In genomic region chr4:134704590-134704989, GRCm38 (mm10) we compare ENCODE assay signal across 8 mouse cellular contexts. TPM values are rescaled to one million over a fixed set of nuclear protein-coding genes. Genes with fewer than 3 reads are reported as not detected.
DNase-seq lines count a peak whose midpoint lies in the region; ATAC-seq and TF ChIP-seq lines count a peak whose summit lies in the region.

No protein-coding gene starts in this region.

- peak overlapping the region; percentile 100 for H3K4me2 ChIP-seq in heart, embryonic 12.5 days
- peak overlapping the region; percentile 97 for H3K4me2 ChIP-seq in forebrain, postnatal 0 days (ENCODE audit: low read depth)

- no peaks in the 10 kb centered on the region; the same call in 1 of the 2 replicates for H3K27me3 ChIP-seq in heart, embryonic 12.5 days (replicated peaks)
- peaks cover 41% of the 10 kb centered on the region for H3K27me3 ChIP-seq in G1E (ENCODE audit: insufficient read depth, low read length)
- H3K27me3 ChIP-seq in forebrain, postnatal 0 days (ENCODE audit: insufficient read depth, low read length) = peaks cover 8% of the 10 kb centered on the region; the same call in 1 of the 2 replicates
- H3K27me3 ChIP-seq in megakaryocyte, embryonic 14.5 days (replicated peaks) = peaks cover 92% of the 10 kb centered on the region

- H3K9me3 ChIP-seq in heart, embryonic 12.5 days (replicated peaks) = no peaks in the 10 kb centered on the region
- H3K9me3 ChIP-seq in G1E (replicated peaks) = peaks cover 27% of the 10 kb centered on the region
- H3K9me3 ChIP-seq in forebrain, postnatal 0 days (ENCODE audit: low read length) = no peaks in the 10 kb centered on the region
- no peaks in the 10 kb centered on the region for H3K9me3 ChIP-seq in megakaryocyte, embryonic 14.5 days

- no peaks in the 10 kb centered on the region; the same call in 1 of the 2 replicates for H3K36me3 ChIP-seq in heart, embryonic 12.5 days
- H3K36me3 ChIP-seq in G1E (replicated peaks) = no peaks in the 10 kb centered on the region
- H3K36me3 ChIP-seq in forebrain, postnatal 0 days (ENCODE audit: insufficient read depth) = no peaks in the 10 kb centered on the region
- no peaks in the 10 kb centered on the region for H3K36me3 ChIP-seq in megakaryocyte, embryonic 14.5 days (replicated peaks; ENCODE audit: low read length)

- WGBS in heart, embryonic 12.5 days = 1% methylated on average over 21 of the region's 21 CpGs
- WGBS in forebrain, postnatal 0 days = under 1% methylated on average over 21 of the region's 21 CpGs

- peaks cover 36% of the 10 kb centered on the region for H3K4me1 ChIP-seq in heart, embryonic 12.5 days (replicated peaks)
- no peaks in the 10 kb centered on the region; the same call in 1 of the 2 replicates for H3K4me1 ChIP-seq in G1E (ENCODE audit: insufficient read depth, low read depth, low read length)
- H3K4me1 ChIP-seq in forebrain, postnatal 0 days (ENCODE audit: insufficient read depth) = peaks cover 12% of the 10 kb centered on the region; the same call in 1 of the 2 replicates
- peaks cover 26% of the 10 kb centered on the region for H3K4me1 ChIP-seq in megakaryocyte, embryonic 14.5 days

- no peak for DNase-seq in heart, postnatal 14 days
- no peak for DNase-seq in G1E (ENCODE audit: low spot score)
- DNase-seq in forebrain, postnatal 0 days = no peak
- DNase-seq in right cerebral cortex, adult 18-20 months = no peak
- DNase-seq in right cerebral cortex, postnatal 25 days = no peak
- DNase-seq in gastrocnemius, postnatal 25 days = no peak

- peak overlapping the region; percentile 77 for H3K4me3 ChIP-seq in heart, embryonic 12.5 days
- H3K4me3 ChIP-seq in G1E (ENCODE audit: low read depth, low read length) = peak overlapping the region; percentile 30; the same call in 1 of the 2 replicates
- H3K4me3 ChIP-seq in forebrain, postnatal 0 days (ENCODE audit: low read depth, low read length) = peak overlapping the region; percentile 64
- peak overlapping the region; percentile 92 for H3K4me3 ChIP-seq in megakaryocyte, embryonic 14.5 days (replicated peaks)

- H3K9ac ChIP-seq in heart, embryonic 12.5 days = peak overlapping the region; percentile 51; the same call in 1 of the 2 replicates
- peak overlapping the region; percentile 52 for H3K9ac ChIP-seq in forebrain, postnatal 0 days

- H3K27ac ChIP-seq in heart, embryonic 12.5 days (ENCODE audit: poor library complexity, severe bottlenecking) = no peak overlapping the region
- H3K27ac ChIP-seq in forebrain, postnatal 0 days (ENCODE audit: low read depth, low read length) = peak overlapping the region; percentile 3; the same call in 1 of the 2 replicates

- ATAC-seq in heart, embryonic 12.5 days (ENCODE audit: insufficient number of reproducible peaks, low FRiP score) = no peak
- ATAC-seq in G1E (ENCODE audit: extremely low read depth, insufficient number of reproducible peaks, low FRiP score, poor library complexity, severe bottlenecking) = no peak
- ATAC-seq in forebrain, postnatal 0 days = peak; percentile 42

- intact Hi-C loops in heart, postnatal 14 days (cut with DNase I) = loop anchor here (5.0 kb wide), 1 partner anchor 42 kb away; no protein-coding TSS in a partner anchor

- no peak for TF ChIP-seq CTCF in G1E (IDR thresholded peaks at IDR 0.05; ENCODE audit: low read depth, low read length)
- TF ChIP-seq CTCF in forebrain, postnatal 0 days (IDR thresholded peaks at IDR 0.05; ENCODE audit: low read depth) = 0 out of 2 replicates have a peak, but pooled peaks have one; percentile 0

RNA-seq across cellular contexts. Expression of gene Man1c1, which starts 0.5 kb away (rescaled TPM):
- polyA plus RNA-seq in heart, embryonic 12.5 days (2016; fragmentation: Nextera tagmentation; extraction: Ambion mirVana) = 11.6 and 12.2 TPM in 2 replicates
- 10 to 100 TPM; 25.1 to 25.8 TPM for total RNA-seq in heart, postnatal 14 days (2021)
- total RNA-seq in G1E (2014; fragmentation: Nextera tagmentation) = not detected in 2 replicates
- 0.05 TPM in 1 of 2 replicates, not detected in the other for total RNA-seq in G1E (2017)
- polyA plus RNA-seq in G1E (2012) = not detected in 2 replicates
- total RNA-seq in forebrain, postnatal 0 days (2014; rRNA removed) = 8.3 and 9.9 TPM in 2 replicates
- polyA plus RNA-seq in forebrain, postnatal 0 days (2015; fragmentation: Nextera tagmentation; extraction: Ambion mirVana) = 1.7 and 2.4 TPM in 2 replicates
- 4.0 and 5.9 TPM in 2 replicates for polyA plus RNA-seq in megakaryocyte, embryonic 14.5 days (2012; ENCODE audit: insufficient read depth, low replicate concordance)
- 1 to 10 TPM; 4.1 to 5.1 TPM for total RNA-seq in gastrocnemius, postnatal 25 days (2021)

Comparison
In these comparisons a context has a peak if more than half of its experiments do, and no peak if none do; other contexts are left out.
1. H3K4me3 ChIP-seq: peak in every context shown above with its lines; median percentile 92 in megakaryocyte, embryonic 14.5 days; 77 in heart, embryonic 12.5 days; 64 in forebrain, postnatal 0 days; 30 in G1E.